Mouse (Mus musculus): ENCODE measurements around the gene Pygm. TPM values are rescaled to one million over a fixed set of nuclear protein-coding genes. Genes with fewer than 3 reads are reported as not detected.

Pygm gene
- polyA plus RNA-seq, 1 experiment from 2014 or later = 22.3 TPM

DNA sequence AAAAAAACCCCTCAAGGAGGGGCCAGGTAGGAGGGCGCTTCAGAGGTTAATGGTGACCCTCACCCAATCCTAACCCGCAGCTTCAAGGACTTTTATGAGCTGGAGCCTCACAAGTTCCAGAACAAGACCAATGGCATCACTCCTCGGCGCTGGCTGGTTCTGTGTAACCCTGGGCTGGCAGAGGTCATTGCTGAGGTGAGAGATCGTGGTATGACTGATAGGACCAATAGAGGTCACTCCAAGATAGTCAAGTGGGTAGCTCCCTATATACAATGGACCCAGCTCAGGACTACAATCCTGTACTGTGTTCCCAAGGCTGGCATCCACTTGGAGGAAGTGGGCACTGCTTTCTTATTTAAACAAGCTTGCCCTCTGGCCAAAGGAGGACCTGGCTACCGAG is 6.1 kb downstream of the Pygm start:
- WGBS = 52% methylated on average over 6 of the region's 6 CpGs
- ATAC-seq (ENCODE audit: borderline replicate concordance, extremely low read depth, low FRiP score, low TSS enrichment) = no peak
- H3K4me1 ChIP-seq = peaks cover 10% of the 10 kb centered on the region; the same call in 1 of the 2 replicates
- H3K4me3 ChIP-seq = no peak overlapping the region; the same call in 1 of the 2 replicates
- peak overlapping the region; percentile 55 for H3K4me2 ChIP-seq
- no peak overlapping the region for H3K9ac ChIP-seq
- no peaks in the 10 kb centered on the region for H3K36me3 ChIP-seq
- no peaks in the 10 kb centered on the region for H3K9me3 ChIP-seq
- no peaks in the 10 kb centered on the region for H3K27me3 ChIP-seq
- H3K27ac ChIP-seq = no peak overlapping the region

DNA sequence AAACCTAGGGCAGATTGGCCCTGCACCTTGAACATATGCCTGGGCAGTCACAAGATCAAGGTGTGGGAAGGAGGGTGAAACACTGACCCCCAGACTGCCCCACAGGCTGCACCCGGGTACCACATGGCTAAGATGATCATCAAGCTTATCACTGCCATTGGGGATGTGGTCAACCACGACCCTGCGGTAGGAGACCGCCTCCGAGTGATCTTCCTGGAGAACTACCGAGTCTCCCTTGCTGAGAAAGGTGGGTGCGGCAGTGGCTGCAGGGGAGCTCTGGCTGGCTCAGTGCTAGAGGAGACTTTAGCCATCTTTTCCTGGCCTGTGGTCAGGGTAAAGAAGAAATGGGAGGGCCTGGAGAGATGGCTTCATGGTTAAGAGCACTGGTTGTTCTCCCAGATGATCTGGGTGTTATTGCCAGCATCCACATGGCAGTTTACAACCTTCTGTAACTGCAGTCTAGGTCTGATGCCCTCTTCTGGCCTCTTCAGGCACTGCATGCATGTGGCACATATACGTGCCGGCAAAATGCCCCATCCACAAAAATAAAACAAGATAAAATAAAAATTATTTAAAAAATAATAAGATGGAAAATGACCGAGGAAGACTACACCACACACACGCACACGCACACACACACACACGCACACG is 8.7 kb downstream of the Pygm start:
- no peak overlapping the region for H3K9ac ChIP-seq
- no peaks in the 10 kb centered on the region for H3K36me3 ChIP-seq
- WGBS = 92% methylated on average over 14 of the region's 14 CpGs
- no peak for ATAC-seq (ENCODE audit: borderline replicate concordance, extremely low read depth, low FRiP score, low TSS enrichment)
- H3K27me3 ChIP-seq = no peaks in the 10 kb centered on the region; the same call in 1 of the 2 replicates
- peaks cover 10% of the 10 kb centered on the region; the same call in 1 of the 2 replicates for H3K4me1 ChIP-seq
- no peak overlapping the region for H3K4me2 ChIP-seq
- no peaks in the 10 kb centered on the region for H3K9me3 ChIP-seq
- no peak overlapping the region for H3K4me3 ChIP-seq
- H3K27ac ChIP-seq = no peak overlapping the region

DNA sequence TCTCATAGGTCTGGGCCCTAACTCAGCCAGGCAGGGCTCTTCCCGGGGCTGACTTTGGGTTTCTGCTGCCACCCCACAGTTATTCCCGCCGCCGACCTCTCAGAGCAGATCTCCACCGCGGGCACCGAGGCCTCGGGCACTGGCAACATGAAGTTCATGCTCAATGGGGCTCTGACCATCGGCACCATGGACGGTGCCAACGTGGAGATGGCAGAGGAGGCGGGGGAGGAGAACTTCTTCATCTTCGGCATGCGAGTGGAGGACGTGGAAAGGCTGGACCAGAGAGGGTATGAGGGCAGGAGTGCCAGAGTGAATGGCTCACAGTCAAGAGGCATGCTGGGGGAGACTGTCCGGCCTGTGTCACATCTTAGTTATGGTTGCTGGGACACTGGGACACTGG is 9.4 kb downstream of the Pygm start:
- Histone ChIP-seq H3K4me3 (no peak overlapping the region), H3K9me3 (no peaks in the 10 kb centered on the region), H3K4me1 (peaks cover 13% of the 10 kb centered on the region; the same call in 1 of the 2 replicates), H3K4me2 (no peak overlapping the region), H3K27ac (no peak overlapping the region), H3K27me3 (no peaks in the 10 kb centered on the region; the same call in 1 of the 2 replicates), H3K9ac (no peak overlapping the region), H3K36me3 (no peaks in the 10 kb centered on the region)
- WGBS = 85% methylated on average over 16 of the region's 16 CpGs
- ATAC-seq (ENCODE audit: borderline replicate concordance, extremely low read depth, low FRiP score, low TSS enrichment) = no peak

DNA sequence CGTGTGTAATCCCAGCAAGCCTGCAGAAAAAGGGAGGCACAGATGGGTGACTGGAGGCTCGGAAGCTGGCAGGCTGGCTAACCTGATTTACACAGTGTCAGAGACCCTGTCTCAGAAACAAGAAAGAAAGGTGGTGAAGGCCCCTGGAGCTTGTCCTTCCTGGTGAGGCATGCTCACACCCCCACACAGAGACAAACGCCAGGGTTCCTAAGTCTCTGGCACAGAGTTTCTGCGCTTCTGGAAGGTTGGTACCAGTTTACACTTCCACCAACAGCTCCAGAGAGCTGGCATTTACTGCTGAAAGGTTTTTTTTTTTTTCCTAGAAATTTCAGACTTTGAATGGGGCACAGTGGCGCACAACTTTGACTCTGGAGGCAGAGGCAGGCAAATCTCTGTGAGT is 12.0 kb downstream of the Pygm start:
- Histone ChIP-seq H3K27ac (no peak overlapping the region), H3K36me3 (no peaks in the 10 kb centered on the region), H3K4me2 (no peak overlapping the region), H3K4me3 (no peak overlapping the region), H3K9ac (no peak overlapping the region), H3K9me3 (no peaks in the 10 kb centered on the region), H3K27me3 (peaks cover 15% of the 10 kb centered on the region), H3K4me1 (peaks cover 26% of the 10 kb centered on the region)
- 86% methylated on average over 5 of the region's 5 CpGs for WGBS
- no peak for ATAC-seq (ENCODE audit: borderline replicate concordance, extremely low read depth, low FRiP score, low TSS enrichment)

DNA sequence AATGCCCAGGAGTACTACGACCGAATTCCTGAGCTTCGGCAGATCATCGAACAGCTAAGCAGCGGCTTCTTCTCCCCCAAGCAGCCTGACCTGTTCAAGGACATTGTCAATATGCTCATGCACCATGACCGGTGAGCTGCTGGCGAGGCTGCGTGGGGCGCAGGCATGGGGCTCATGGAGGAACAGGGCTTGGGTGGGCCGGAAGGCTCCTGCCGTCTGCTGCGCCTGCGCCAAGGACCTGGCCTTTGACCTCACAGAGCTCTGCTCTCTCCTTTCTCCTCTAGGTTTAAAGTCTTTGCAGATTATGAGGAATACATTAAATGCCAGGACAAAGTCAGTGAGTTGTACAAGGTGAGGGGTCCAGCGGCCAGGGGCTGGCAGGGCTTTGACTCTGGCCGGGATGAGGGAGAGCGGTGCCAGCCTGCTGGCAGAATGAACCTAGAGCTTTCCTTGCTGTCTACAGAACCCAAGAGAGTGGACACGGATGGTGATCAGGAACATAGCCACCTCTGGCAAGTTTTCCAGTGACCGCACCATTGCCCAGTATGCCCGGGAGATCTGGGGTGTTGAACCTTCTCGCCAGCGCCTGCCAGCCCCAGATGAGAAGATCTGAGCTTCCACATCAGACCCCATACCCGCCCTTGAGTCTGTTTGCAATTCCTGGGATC is 13.5 kb downstream of the Pygm start:
- H3K36me3 ChIP-seq = no peaks in the 10 kb centered on the region
- H3K4me1 ChIP-seq = peaks cover 37% of the 10 kb centered on the region
- H3K9me3 ChIP-seq = no peaks in the 10 kb centered on the region
- no peak overlapping the region for H3K9ac ChIP-seq
- H3K27ac ChIP-seq = no peak overlapping the region
- WGBS = 78% methylated on average over 22 of the region's 22 CpGs
- no peak overlapping the region for H3K4me3 ChIP-seq
- H3K4me2 ChIP-seq = peak overlapping the region; percentile 100; the same call in 1 of the 2 replicates
- peaks cover 29% of the 10 kb centered on the region for H3K27me3 ChIP-seq
- no peak for ATAC-seq (ENCODE audit: borderline replicate concordance, extremely low read depth, low FRiP score, low TSS enrichment)

DNA sequence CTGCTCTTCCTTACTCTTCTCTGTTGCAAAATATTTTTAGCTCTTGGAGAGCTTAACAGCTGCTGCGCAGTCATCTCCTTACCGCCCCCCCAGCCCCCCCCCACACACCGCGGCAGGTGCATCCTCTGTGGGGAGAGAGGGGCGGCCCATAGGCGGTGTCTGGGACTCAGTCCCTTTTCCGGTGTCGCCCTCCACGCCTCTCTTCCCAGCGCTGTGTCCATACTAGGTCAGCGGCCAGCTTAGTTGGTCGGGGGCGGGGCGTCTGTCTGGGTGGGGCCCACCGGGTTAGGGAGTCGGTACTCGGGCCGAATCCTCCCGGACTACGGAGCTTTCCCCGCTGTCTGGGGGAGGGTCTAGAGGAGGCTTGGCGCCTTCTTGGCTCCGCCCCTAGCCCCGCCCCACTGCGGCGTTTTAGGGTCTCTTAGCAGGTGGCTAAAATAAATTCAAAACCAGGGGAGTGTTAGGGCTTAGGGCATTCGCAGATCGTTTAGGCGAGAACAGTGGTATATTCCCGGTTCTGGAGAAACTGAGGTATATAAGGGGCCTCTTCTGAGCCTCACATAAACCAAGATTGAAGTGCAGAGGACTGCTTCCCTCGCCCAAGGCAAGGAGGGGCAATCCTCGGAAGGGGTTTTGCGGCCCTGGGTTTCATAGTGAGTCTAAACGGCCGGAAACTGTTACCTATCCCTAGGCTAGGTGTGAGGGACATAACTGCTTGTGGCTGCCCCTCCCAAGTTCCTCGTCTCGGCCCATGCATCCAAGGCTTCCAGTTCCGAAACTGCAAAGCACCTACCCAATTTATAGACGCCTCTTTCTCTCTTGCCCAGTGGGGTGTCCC is 14.5 kb downstream of the Pygm start:
- WGBS = 1% methylated on average over 39 of the region's 39 CpGs
- Histone ChIP-seq H3K4me1 (peaks cover 37% of the 10 kb centered on the region), H3K4me3 (peak overlapping the region; percentile 71), H3K27me3 (peaks cover 33% of the 10 kb centered on the region), H3K4me2 (peak overlapping the region; percentile 100), H3K9me3 (no peaks in the 10 kb centered on the region), H3K27ac (peak overlapping the region; percentile 64), H3K36me3 (no peaks in the 10 kb centered on the region), H3K9ac (peak overlapping the region; percentile 54)
- peak; percentile 55 for ATAC-seq (ENCODE audit: borderline replicate concordance, extremely low read depth, low FRiP score, low TSS enrichment)

DNA sequence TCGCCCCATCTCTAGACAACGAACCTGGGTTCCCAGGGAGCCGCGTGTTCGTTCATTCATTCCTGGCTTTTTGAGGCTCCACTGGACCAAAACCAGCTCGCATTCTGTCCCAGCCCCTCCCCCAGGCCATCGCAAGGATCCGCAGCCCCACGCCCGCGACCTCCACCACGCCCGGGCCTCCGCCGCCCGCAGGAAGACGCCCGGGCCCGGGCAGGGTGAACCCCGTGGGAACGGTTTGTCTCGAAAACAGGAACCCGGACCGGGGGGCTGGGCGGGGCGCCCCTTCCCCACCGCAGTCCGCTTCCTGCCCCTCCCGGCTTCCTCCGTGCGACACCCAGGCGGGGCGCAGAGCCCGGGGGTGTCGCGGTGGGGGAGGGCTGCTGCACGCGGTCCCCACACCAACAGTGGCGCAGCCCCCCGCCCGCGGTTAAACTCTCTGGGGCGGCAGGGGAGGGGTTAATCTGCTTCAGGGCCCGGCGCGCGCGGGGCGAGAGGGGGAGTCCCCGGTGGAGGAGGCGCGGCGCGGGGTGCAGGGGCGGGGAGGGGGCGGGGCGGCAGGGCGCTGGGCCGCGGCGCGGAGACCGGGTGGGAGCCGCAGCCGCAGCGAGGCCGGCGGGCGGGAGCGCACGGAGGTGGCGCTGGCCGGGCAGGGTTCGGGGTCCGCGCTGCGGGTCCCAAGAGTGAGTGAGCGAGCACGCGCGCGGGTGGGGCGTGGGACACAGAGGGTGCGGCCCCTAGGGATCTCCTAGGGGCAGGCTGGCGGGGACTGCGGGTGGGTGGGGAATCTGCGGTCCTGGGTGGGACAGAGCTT is 15.3 kb downstream of the Pygm start, which contains the start of gene Rasgrp2:
Gene Rasgrp2, plus strand, starts transcription at position 56 of the 811 bp plus-strand sequence.
- ATAC-seq (ENCODE audit: borderline replicate concordance, extremely low read depth, low FRiP score, low TSS enrichment) = 0 out of 2 replicates have a peak, but pooled peaks have one; percentile 13
- H3K36me3 ChIP-seq = no peaks in the 10 kb centered on the region
- 1% methylated on average over 79 of the region's 87 CpGs for WGBS
- peak within 1 kb of the TSS; percentile 54 for H3K9ac ChIP-seq
- peaks cover 33% of the 10 kb centered on the region for H3K27me3 ChIP-seq
- peak within 1 kb of the TSS; percentile 71 for H3K4me3 ChIP-seq
- peak within 1 kb of the TSS; percentile 100 for H3K4me2 ChIP-seq
- H3K9me3 ChIP-seq = no peaks in the 10 kb centered on the region
- H3K27ac ChIP-seq = peak within 1 kb of the TSS; percentile 64
- peaks cover 37% of the 10 kb centered on the region for H3K4me1 ChIP-seq

DNA sequence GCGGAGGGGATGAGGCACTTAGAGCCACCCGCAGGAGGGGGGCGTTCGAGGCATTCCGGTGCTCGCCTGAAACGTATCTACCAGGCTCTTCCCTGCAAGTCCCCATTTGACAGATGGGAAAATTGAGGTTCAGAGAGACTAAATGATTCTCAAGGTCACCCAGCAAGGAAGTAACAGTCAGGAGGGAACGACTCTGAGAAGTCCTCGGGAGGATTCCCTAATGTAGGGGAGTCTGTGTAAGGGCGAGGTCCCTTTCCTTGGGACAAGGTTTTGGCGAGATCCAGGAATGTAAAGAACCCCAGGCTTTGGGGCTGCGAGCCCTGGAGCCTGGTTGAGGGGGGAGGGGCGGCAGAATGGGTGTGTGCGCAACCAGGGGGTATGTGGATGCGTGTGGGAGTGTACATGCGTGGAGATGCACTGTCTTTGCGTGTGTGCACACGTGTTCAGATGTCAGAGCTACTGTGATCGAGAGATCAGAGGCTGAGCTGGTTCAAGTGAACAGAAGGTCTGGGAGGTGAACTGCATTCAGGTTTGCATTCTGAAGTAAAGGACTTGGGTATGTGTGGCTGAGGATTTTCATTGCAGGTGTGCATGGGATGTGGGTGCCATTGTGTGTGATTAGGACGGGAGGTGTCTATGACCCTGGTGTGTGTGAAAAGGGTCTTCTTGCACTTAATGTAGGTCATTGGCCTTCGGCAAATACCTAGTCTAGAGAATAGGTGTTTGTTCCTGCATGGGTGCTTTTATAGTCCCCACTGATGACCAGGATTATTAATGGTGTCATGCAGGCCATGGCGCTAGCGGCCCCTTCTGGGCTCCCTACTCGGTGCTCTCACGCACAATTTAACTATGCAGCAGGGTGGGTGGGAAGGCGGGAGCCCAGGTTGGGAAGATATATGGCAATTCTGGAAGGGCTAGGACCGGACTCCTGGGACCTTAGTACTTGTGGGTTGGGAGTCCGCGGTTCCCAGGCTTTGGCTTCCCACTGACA is 16.2 kb downstream of the Pygm start:
- Histone ChIP-seq H3K9me3 (no peaks in the 10 kb centered on the region), H3K4me3 (peak overlapping the region; percentile 71), H3K27ac (no peak overlapping the region), H3K4me2 (peak overlapping the region; percentile 100), H3K27me3 (peaks cover 33% of the 10 kb centered on the region), H3K4me1 (peaks cover 37% of the 10 kb centered on the region), H3K36me3 (no peaks in the 10 kb centered on the region), H3K9ac (peak overlapping the region; percentile 54)
- no peak for ATAC-seq (ENCODE audit: borderline replicate concordance, extremely low read depth, low FRiP score, low TSS enrichment)
- 2% methylated on average over 29 of the region's 29 CpGs for WGBS

DNA sequence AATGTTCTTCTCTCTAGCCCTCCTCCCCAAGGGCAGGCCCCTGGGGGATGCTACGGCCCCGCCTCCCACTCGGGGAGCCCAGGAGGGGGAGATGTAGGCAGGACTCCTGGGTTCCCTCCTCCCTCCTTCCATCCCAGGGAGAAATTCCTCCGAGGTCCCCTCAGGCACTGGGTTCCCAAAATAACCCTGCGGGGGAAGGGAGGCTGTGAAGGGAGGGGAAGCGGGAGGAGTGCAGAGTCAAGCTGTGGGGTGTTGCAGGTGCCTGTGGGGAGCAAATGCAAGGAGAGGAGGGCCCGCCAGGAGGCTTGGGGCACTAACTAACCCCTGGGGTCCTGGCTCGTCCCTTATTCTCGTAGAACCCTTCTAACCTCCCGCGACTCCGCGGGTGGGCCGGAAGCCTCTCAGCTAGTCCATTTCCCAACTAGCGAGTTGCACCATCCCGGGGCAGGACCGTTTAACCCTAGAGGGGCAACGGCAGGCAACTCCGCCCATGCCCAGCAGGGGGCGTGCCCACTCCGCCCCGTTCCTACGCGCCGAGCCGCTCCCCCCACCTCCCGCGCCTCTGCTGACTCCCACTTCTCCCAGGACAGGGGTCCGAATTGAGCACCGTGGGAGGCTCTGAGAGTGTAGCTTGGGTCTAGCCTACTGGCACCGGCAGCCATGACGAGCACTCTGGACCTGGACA is 17.1 kb downstream of the Pygm start:
- peak overlapping the region; percentile 100 for H3K4me2 ChIP-seq
- H3K27me3 ChIP-seq = peaks cover 33% of the 10 kb centered on the region
- H3K27ac ChIP-seq = peak overlapping the region; percentile 67
- no peaks in the 10 kb centered on the region for H3K9me3 ChIP-seq
- under 1% methylated on average over 32 of the region's 32 CpGs for WGBS
- peak overlapping the region; percentile 46 for H3K9ac ChIP-seq
- peak overlapping the region; percentile 71 for H3K4me3 ChIP-seq
- no peaks in the 10 kb centered on the region for H3K36me3 ChIP-seq
- ATAC-seq (ENCODE audit: borderline replicate concordance, extremely low read depth, low FRiP score, low TSS enrichment) = peak; percentile 41
- H3K4me1 ChIP-seq = peaks cover 37% of the 10 kb centered on the region

DNA sequence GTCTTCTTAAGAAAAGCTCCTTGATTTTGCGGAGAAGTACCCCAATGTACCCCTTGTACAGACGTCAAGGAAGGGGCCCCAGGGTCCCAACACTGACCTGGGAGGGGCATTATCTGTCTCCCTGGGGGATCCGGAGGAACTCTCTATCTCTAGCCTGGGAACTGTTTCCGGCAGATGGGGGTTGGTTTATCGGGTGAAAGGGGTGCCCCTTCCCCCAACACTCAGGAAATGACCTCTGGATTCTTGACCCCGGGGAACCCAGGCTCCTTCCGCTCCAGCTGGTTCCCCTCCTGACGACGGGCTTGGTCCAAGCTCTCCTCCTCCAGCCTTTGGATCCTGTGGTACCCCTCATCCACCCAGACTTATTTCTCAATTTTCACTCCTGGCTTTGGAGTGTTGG is 17.8 kb downstream of the Pygm start:
- WGBS = 7% methylated on average over 9 of the region's 9 CpGs
- Histone ChIP-seq H3K9me3 (no peaks in the 10 kb centered on the region), H3K36me3 (no peaks in the 10 kb centered on the region), H3K4me2 (peak overlapping the region; percentile 100), H3K4me1 (peaks cover 37% of the 10 kb centered on the region), H3K27me3 (peaks cover 33% of the 10 kb centered on the region), H3K27ac (peak overlapping the region; percentile 54; the same call in 1 of the 2 replicates), H3K4me3 (peak overlapping the region; percentile 71), H3K9ac (peak overlapping the region; percentile 46)
- ATAC-seq (ENCODE audit: borderline replicate concordance, extremely low read depth, low FRiP score, low TSS enrichment) = no peak

Data from lung, embryonic 15.5 days (tissue).